Mouse (Mus musculus) cerebellum, adult 2 months (tissue): ENCODE results near the gene Clca3a1.

Source experiments
- CTCF ChIP-seq: fragments of 200-500 bp; IDR thresholded peaks from 2 replicates; pipeline ENCODE4 v1.5.1; 2011; ENCODE audit warnings: low read depth, mild to moderate bottlenecking, control low read depth, low read length, moderate library complexity, borderline replicate concordance; ENCODE audit not compliant: insufficient read depth
- POLR2A ChIP-seq: fragments of 200-500 bp; IDR thresholded peaks from 2 replicates; pipeline ENCODE4 v1.6.1; 2011; ENCODE audit warnings: low read length, control low read depth, borderline replicate concordance; ENCODE audit not compliant: insufficient read depth

GRCm38 (mm10) chr3:144708612-144709011 is 52.2 kb downstream of the Clca3a1 start:
- no peak for TF ChIP-seq POLR2A
- TF ChIP-seq CTCF, result no peak
